Mouse (Mus musculus): ENCODE results near the gene Ncoa3.
A peak's percentile ranks its signal among the peaks of the same experiment; 100 is the strongest.

Gene Ncoa3

DNA sequence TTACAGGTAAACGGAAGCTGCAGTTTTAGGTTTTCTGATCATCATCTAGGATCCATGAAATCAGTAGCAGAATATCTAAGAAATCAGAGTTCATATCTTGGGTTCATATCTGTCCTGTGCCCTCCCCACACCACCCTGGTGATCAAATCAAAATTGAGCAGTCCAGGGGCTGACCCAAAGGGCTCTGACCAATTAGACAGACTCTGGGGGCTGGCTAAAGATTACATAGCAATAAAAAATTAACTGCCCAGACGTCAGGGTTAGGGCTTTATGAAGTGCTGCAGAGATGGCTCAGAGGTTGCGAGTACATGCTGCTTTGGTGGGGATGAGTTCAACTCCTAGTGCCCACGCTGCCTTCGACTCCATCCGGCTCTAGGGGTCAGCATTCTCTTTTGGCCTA lies 14.6 kb downstream of the Ncoa3 start:
- no peak for DNase-seq

GRCm38 (mm10) chr2:166008558-166009392 lies 16.3 kb downstream of the Ncoa3 start:
- DNase-seq = no peak

DNA sequence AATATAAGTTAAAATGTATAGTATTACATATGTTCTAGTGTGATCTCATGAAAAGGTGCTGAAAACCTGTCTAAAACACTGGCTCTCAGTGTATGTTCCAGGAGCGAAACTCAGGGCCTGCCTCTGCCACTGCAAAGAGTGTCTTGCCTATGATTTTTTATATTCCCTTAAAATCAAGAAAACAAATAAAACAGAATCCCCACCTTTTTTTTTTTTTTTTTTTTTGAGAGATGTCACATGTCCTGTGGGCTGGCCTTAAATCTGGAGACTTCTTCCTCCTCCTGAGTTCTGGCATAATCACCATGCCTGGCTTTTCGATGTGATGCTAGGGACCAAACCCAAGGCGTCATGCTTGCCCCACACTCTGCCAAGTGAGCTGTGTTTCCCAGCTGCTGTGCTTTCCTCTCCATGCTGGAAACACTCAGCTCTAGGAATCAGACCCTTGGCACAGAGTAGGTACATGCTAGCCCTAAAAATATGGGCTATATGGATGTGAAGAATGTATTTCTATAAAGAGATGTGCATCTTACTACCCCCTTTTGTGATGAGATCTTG lies 17.0 kb downstream of the Ncoa3 start:
- peak; percentile 62 to 71 for DNase-seq

DNA sequence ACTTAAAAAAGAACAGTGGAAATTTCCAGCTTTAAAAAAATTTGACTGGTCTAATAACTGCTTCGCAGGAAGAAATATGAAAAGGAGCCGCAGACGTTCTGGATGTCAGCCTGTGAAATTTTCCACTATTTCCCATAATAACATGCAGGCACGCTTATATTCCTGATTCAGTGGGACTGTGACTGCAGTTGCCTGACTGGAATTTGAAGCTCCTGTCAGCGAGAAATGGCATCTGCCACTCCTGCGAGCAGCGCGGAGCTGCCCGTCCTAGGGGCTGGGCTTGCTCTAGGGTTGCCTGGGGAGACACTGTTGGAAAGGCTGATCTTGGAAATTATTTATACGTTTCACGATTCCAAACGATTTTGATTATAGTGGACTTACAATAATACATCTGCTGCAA lies 17.9 kb downstream of the Ncoa3 start:
- peak; percentile 38 to 49 for DNase-seq

DNA sequence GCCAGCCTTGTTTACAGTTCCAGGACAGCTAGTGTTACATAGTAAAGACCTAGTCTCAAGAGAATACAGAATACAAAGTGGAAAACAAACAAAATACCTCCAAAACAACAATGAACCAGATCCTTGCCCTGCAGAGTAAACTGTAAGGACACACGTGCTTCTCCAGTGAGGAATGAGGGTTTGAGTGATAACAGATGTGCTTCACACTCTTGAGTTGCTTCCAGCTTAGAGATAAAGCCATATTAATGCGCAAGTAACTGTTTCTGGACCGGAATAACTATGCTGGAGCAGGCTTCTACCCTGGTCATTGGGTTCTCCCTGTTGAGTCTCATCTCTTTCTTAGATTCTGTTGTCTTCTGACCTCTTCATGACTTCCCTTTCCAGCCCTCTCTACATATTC lies 19.0 kb downstream of the Ncoa3 start:
- DNase-seq = no peak

- DNase-seq = no peak
Measured at GRCm38 (mm10) chr2:166012145-166012544, 19.7 kb downstream of the Ncoa3 start.

GRCm38 (mm10) chr2:166018769-166019168 lies 26.3 kb downstream of the Ncoa3 start:
- no peak for DNase-seq

DNA sequence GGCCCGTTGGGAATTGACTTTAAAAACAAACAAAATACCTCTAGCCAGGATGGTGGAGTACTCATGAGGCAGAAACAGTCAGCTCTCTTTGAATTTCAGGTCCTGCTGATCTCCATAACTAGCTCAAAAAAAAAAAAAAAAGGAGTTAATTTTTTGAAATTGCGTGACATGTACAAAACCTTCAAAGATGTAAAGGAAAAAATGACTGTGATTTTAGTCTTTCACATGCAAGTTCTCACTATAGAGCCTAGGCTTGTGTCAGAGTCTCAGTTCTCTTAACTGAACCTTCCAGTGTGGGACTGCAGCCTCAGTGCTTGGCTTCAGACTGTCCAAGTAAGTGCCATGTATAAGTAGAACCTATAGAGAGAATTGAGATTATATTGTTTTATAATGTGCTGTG lies 27.6 kb downstream of the Ncoa3 start:
- DNase-seq = no peak

GRCm38 (mm10) chr2:166021073-166021610 lies 28.7 kb downstream of the Ncoa3 start:
- DNase-seq = no peak

- peak; percentile 45 to 50 for DNase-seq
Measured at GRCm38 (mm10) chr2:166021642-166022041, 29.2 kb downstream of the Ncoa3 start.

GRCm38 (mm10) chr2:166022327-166022726 lies 29.9 kb downstream of the Ncoa3 start:
- DNase-seq = no peak

DNA sequence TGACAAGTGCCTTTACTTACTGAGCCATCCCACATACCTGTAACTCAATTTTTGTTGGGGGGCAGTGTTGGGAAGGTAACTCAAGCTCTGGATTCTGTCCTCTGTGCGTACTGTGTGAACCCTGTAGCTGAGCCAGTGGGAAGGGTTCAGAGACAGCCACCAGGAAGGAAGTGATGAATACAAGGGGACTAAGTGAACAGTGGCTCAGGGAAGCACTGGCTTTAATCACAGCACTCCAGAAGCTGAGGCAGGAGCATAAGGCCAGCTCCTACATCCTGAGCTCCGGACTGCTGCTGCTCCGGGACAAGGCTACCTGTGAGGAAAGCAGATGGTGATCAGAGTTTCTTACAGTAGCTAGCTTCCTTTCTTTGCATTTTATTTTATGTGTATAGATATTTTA lies 31.6 kb downstream of the Ncoa3 start:
- DNase-seq = no peak

DNA sequence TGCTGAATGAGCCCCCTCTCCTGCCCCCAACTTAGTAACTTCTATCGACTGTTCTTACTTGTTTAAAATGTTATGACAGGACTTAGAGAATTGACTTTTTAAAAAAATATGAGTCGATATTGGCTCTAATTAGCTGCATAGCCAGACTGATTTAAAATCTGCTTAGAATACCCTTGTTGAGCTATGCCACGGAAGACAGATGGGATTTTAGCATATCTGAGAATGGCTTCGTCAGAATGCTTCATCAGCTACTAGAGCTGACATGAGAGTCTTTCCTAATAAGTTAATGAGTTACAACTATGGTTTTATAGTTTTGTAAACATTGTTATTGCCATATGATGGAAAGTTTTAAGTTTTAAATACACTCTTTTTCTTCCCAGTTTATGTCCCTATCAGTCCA lies 32.2 kb downstream of the Ncoa3 start:
- no peak for DNase-seq

- DNase-seq = no peak
Measured at GRCm38 (mm10) chr2:166025943-166026342, 33.5 kb downstream of the Ncoa3 start.

GRCm38 (mm10) chr2:166027834-166028233 lies 35.4 kb downstream of the Ncoa3 start:
- DNase-seq = no peak

GRCm38 (mm10) chr2:166029232-166029631 lies 36.8 kb downstream of the Ncoa3 start:
- no peak for DNase-seq

- DNase-seq = no peak
Measured at GRCm38 (mm10) chr2:166030256-166030995, 38.0 kb downstream of the Ncoa3 start.

- no peak for DNase-seq
Measured at GRCm38 (mm10) chr2:166031120-166031929, 38.9 kb downstream of the Ncoa3 start.

GRCm38 (mm10) chr2:166032628-166033027 lies 40.2 kb downstream of the Ncoa3 start:
- no peak for DNase-seq

- DNase-seq = no peak
Measured at GRCm38 (mm10) chr2:166034967-166035490, 42.6 kb downstream of the Ncoa3 start.

GRCm38 (mm10) chr2:166035725-166036124 lies 43.3 kb downstream of the Ncoa3 start:
- peak in 1 of 2 experiments; percentile 24 for DNase-seq

- DNase-seq = no peak
Measured at GRCm38 (mm10) chr2:166039681-166040080, 47.2 kb downstream of the Ncoa3 start.
